Mouse (Mus musculus) kidney, postnatal 14 days (tissue): ENCODE results near the gene Sntg2.
A peak's percentile ranks its signal among the peaks of the same experiment; 100 is the strongest.

Source experiments
- DNase-seq: peaks from one replicate; pipeline ENCODE4 v3.0.0; 2022; ENCODE audit warnings: mixed read lengths

Gene Sntg2

DNA sequence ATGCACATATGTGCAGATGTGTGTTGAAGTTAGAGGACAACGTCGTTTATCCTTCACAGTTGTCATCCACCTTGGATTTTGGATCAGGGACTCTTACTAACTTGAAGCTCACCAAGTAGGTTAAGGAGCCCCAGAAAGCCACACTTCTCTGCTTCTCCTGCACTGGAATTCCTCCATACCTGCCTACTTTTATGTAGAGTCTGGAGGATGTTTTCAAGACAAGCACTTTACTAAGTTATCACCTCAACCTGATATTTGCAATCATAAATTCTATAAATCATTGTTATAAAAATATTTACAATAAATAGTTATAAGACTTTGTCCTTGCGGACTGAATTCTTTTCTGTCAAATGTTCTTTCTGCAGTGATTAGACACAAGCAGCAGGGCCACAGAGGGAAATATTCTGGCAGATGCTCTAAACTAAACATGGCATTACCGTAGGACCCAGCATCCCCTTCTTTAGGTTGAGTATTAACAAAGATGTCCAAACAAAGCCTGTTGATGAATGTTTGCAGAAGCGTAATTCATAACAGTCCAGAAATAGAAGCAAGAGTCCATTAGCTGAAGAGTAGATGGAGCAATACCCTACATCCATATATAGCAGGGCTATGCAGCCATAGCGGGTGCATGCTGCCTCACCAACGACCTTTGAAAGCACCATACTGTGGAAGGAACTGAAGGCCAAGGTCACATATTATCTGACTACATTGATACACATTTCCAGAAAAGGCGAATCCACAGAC, 100.8 kb downstream of the Sntg2 start:
- DNase-seq: no peak

DNA sequence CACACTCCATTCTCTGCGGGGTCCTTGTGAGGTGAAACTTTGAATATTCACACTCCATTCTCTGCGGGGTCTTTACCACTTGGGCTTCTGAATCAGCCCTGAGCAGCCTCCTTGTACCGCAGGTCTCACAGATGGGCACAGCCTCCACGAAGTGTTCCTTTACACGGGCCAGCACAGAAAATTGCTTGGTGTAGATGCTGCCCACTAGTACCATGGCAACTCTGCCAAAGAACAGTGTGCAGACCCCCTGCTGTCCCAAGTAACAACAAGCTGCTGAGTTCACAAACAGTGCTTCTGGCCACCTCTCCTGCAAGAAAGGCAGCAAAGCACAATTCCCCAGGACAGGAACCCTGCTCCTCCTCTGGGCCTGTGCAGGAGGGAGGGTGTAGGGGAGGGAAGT, 109.0 kb downstream of the Sntg2 start:
- no peak for DNase-seq

DNA sequence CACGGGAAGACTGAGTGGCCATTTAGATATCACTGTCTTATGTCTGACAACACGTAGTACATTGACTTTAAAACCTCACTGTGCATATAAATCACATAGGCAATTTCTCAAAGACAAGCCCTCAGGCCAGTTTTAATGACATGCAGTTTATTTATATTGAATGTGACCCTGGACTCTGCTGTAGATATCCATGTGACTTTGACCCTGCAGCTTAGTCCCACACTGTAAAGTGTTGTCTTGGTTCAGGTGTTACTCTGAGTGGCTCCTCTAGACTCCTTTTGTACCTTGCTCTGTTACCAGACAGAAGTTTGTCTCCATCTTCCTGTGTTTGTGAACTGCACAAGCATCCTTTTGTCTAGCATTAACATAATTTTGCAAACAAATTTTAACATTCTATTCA, 112.0 kb downstream of the Sntg2 start:
- DNase-seq: no peak

DNA sequence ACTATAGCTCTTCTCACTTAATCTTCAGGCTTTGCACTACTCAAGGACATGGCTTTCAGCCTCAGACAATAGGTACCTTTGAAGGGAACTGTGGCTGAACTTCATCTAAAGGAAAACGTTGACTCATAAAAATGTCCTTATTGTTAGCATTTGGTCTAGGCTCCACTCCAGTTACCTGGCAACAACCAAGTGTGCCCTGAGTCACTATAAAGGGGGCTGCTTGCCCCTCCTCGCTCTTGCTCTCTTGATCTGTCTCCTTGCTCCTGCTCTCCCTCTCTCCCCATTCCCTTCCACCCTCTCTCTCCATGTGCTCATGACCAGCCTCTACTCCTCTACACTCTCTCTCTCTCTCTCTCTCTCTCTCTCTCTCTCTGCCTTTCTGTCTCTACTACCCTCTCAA, 114.5 kb downstream of the Sntg2 start:
- DNase-seq: no peak

DNA sequence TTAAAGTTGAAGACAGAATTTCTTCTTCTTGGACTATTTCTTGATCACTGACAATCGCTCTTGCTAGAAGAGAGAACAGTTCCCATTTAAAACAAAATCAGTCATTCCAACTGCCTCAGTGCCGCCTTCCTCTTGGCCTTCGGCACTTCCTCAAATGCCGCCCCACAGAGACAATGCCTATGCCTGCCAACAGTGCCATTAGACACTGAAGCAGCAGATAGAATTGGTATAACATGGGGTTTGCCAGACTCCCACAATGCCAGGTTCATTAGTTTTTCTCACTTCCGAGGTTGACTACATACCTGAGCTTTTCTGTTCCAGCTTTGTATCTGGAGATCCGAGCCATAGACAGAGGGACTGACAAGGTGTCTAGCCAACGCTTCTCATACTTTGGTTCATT, 115.5 kb downstream of the Sntg2 start:
- DNase-seq: no peak

DNA sequence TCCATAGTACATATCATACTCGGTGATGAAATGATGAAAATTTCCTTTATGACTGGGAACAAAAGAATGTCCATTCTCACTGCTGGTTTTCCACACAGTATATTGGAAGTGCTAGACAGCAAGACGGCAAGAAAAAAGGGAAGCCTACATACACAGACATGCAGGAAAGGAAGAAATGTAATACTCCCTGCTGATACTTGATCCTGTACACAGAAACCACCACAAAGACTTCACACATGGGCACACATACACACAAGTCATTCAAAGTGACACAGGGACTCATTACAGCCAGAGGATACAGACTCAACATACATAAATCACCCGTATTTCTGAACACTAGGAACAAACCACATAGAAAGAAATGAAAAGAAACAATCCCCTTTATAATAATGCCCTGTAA, 117.0 kb downstream of the Sntg2 start:
- no peak for DNase-seq

DNA sequence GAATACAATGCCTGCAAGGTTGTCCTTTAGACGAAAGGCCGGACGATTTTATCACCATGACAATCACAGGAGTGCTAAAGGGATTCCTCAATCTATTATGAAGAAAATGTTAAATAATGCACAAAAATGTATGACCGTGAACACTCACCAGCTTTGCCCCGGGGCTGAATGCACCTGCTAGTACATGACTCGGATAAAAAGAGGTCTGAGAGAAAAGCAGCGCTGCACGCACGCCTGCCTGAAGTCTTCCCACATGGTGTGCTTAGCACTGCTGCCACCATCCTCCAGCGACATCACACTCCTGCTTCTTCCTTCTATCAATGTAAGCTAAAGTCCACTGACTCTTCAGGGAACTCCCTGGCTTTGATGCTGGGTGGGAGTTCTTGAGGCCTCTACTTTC, 118.6 kb downstream of the Sntg2 start:
- no peak for DNase-seq

DNA sequence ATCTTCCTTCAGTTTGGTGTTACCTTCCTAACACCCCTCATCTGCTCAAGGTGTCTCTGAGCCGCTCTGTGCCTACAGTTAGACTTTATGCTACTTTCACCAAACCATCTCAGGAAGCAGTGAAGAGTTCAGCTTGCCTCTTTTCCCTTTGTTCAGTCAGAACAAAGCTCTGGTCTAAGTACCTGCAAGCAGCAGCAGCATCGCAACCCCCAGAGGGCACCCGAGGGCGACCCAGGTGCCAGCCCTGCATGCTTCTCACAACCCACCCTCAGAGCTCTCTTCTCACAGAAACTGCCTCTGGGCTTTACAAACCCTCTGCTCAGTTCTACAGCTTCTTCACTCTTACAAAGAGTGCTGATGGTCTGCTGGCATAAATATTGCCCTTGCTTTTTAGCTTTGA, 120.8 kb downstream of the Sntg2 start:
- no peak for DNase-seq

DNA sequence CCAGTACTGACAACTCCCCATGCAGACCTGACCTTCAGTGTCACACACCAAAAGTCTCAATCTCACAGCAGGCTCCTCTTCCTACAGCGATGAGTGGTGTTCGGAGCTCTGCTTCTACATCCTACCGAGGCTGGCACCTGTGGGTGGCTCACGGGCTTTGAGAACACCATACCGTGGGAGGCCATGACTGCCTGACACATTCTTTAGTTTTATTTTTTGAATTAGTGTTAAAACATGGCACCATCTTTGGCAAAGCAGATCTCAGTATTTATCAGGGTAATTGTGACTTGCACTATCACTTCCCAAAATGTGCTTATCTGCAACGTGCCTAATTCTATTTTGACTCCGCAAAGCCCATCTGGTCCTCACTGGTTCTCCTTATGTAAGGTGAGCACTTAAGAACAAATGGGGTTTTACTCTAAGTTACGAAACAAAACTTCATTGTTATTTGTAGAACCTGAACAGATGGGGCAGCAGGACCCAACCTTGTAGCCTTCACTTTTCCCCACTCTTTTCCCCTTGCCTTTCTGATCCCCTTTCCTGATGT, 121.8 kb downstream of the Sntg2 start:
- no peak for DNase-seq

DNA sequence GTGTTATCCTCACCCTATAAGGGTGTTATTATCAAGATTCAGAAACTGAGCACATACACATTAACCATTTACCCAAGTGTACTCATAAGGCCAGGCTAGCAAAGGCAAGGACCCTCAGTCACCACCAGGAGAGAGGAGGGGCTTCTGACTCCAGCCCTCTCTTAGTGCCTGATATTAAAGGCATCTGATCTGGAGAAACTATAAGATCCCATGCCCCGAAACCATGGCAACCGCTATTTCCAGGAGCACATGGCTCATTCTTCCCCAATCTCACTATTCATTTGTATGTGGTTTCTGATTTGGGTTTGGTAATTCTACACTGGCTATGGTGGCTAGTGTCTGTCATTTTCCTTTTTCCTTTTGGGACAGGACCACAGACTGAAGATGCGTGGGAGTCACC, 124.1 kb downstream of the Sntg2 start:
- DNase-seq: no peak

DNA sequence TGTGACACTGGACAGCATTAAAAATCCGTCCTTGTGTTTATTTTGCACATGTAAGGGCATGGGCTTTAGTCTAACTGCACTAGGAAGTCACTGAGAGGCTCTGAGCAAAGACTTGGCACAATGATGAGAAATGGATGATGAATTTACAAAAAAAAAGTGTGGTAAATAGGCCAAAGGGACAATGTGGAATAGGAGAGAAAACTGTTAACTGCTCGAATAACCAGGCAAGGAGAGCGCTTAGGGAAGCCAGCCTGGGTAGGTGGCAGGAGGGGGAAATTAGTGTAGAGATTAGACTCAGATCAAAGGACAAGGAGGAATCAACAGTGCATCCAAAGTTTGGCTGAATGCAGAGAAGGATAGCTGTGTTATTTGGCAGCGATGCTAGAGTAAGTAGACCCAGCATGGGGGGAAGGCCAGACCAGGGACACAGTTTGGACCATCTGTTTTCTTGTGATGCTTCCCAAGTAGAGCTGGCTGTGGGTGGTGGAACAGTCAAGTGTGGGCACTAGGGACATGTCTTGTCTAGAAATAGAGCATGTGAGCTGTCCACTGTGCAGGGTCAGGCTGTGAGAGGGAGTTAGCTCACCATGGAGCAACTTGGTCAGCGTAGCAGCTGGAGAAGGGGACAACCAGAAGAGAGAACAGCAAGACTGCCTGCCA, 126.8 kb downstream of the Sntg2 start:
- DNase-seq: peak; percentile 4

DNA sequence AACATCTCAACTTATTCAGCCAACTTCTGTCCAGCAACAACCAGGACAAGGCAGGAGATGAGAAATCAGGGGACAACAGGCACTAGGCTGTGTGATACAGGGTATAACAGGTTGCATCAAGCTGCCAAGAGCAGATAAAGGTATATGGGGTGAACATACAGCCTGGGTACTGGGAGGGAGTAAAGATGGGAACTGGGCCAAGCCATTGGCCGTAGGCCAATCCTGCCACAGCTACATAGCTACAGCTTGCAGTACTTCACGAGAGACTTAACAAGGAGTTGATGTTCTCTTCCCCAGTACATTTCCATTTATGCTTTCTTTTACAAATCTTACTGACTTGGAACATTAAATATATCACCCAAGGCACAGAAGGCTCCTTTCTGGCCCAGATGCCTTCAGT, 129.0 kb downstream of the Sntg2 start:
- DNase-seq: peak; percentile 47

DNA sequence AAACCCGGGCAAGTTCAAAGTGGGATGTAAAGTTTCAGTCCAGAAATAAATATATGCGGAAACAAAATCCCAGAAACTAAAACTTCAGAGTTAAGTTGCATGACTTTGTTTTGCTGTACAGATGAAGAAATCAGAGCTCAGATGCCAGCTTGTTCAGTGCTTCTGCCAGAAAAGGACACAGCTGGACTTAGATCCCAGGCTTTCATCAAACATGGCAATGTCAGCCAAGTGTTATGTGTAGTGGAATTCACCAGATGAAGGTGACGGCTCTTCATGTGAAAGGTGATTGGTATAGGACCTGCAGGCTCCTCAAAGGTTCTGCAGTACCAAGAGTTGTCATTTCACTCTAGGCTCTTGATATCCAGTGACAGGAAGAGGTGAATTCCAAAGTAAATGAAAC, 132.3 kb downstream of the Sntg2 start:
- no peak for DNase-seq

DNA sequence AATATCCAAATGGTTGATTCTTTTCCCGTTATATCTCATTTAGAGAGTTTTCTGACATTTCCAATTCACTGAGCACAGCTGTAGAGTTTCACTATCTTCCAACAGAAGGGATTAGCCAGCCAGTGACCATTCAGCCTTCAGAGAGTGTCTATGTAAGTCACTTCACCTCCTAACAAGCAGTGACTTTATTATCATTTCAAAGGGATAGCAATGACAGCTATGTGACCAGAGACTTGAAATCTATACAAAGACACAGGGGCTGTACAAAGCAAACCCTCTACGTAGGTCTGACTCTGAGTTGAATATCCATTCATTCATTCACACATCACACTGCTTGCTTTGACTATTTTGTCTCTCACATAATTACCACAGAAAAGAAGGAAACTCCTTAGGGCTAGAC, 138.2 kb downstream of the Sntg2 start:
- no peak for DNase-seq

DNA sequence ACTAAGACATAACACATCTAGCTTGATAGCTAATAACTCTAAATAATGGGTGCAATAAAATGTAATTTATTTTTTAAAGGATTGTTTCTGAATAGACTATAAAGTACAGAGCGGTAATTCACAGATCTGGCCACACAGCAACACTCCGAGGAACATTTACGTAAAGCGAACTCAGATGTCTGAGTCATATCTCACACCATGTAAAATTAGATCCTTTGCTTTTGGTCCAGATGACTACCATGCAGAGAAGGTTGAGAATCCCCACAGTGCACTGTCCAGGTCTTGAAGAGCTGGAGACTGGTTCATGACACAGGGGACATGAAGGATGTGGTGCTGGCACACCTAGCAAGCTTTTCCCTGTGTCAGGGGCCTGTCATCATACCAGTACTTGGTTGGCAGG, 145.2 kb downstream of the Sntg2 start:
- no peak for DNase-seq

DNA sequence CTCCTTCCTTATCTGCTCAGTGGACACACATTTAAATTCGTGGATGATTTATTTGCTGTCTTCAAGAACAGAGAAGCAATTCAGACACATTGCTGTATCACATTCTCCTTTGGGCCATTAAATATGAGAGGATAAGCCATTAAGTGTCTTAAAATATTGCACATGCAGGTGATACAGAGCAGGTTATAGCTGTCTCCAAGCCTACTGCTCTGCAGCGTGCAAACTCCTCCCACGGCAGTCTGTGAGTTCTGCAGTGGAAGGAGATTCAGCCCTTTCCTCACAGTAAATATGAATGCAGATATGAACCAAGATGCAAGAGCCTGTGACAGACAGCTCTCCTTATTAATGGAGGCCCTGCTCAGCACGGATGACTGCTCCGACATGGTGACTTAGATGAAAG, 146.9 kb downstream of the Sntg2 start:
- no peak for DNase-seq

DNA sequence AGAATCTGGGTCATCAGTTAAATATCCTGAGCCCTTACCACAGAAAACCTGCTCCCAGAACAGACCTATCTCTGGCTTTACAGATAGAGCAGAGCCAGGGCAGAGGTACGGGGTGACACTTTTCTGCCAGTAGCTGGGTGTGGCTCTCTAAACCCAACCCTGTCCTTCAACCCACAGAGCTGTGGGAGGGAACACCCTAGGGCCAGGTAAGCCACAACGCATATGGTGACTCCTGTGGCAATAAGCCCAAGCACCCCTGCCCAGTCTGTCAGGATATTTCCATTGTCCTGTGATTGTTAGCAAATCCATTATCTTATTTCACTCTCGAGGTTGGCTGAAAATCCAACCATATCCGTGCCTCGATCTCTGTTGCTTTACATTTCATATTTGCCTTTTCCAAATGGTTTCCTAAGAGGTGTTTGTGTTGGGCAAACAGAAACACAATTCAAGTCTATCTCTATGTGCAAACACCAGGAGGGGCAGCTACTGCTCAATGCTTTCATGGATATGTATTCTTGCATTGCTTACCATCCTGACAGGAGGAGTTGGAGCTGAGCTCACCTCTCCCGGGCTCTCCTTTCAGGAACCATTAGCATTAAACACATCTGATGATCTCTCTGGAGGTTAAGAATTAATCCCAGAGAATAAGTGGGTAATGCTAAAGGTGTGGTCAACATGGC, 156.3 kb downstream of the Sntg2 start:
- DNase-seq: no peak

DNA sequence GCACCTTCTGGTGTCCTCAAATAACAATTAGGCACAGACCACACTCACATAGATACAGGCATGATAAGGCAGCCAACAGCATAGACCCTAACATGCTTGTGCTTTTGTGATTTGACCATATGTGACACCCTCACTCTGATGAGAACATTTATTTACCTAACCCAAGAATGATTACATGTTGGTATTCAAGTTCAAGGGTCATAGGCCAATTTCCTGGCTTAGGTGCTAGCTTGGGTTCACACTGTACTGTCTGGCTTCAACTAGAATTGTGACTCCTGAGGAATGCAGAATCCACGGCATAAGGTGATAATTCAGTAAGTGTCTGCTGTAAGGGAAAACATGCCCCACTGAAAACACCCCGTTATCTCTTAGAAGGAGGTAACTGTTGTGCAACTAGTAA, 158.4 kb downstream of the Sntg2 start:
- DNase-seq: no peak

DNA sequence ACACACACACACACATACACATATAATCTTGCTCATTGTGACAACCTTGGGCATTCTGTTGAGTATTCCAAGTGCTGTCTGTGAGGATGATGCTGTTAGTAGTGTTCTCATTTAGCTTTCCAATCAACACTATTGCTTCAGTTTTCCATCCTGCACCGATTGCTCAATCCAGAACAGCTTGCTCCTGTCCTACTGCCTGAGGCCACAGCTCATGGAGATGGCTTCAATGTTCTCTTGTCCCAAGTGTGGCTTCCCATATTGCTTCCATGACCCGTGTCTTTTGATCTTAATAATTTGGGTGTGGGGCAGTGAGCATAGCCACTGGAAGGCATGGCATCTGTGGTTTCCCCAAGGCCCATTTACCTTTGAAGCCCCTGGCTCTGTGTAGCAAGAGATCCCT, 162.8 kb downstream of the Sntg2 start:
- no peak for DNase-seq

DNA sequence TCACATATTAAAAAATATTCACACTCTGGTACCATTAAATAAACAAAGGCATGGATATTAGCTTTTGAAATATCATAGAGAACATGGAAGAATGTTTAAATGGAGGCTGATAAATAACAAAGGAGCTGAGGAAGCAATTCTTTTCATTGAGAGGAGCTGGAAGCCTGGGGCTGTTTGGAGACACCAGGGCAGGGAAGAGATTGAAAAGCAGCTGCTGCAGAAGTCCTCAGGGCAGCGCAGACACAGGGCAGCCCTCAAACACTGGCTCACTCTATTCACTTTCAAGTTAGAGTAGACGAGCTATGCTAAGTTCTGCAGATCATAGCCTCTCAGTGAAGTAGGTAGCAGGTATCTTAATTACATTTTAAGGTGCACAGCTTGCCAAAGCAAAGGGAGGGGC, 164.6 kb downstream of the Sntg2 start:
- DNase-seq: no peak

DNA sequence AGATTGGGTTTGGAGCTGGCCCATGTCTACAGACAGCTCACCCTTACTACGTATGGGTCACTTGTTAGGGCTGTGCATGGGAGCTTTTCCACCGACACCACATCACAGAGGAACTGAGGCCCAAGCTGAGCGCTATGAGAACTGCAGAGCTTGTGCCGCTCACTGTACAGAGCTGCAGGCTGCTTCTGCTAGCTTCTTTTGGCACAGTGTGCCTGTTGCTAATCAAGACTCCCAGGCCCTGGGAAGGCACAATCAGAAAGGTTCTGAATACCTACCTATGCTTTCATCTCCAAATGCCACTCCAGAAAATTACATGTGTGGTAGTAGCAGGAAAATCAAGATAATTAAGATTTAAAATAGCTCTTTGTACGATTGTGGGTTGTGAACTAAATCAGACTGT, 165.1 kb downstream of the Sntg2 start:
- no peak for DNase-seq

DNA sequence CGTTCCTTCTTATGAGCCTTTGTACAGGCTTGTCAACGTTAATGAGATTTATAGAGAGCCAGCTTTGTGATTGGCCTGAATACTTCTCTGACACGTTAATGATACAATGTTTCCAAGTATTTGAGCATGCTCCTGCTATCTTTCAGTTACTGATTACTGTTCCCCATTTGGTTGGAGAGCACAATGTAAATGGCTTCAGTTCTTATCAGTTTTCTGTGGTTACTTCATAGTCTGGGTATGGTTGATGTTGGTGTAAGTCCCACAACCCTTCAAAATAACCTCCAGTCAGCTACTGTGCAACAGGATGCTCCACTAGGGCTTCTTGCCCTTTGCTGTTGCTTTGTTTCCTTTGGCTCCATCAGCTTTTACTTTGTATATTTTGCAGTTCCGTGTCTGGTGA, 168.7 kb downstream of the Sntg2 start:
- DNase-seq: peak; percentile 2

DNA sequence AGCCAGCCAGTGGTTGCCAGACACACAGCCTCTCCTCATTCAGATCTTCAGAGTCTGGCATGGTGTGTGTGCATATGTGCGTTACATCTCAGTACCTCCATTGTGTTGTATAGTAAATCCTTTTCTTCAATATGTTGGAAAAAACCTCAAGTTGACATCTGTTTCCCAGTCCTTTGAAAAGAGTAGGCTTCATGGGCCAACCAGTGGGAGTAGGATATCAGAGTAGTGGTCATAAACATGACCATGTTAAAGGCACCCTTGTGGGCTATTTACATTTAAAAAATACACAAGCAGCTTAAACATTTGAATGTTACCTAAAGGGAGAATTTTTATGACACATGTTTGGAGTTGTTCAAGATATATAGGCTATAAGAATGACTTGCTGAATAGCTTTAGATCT, 170.4 kb downstream of the Sntg2 start:
- no peak for DNase-seq

DNA sequence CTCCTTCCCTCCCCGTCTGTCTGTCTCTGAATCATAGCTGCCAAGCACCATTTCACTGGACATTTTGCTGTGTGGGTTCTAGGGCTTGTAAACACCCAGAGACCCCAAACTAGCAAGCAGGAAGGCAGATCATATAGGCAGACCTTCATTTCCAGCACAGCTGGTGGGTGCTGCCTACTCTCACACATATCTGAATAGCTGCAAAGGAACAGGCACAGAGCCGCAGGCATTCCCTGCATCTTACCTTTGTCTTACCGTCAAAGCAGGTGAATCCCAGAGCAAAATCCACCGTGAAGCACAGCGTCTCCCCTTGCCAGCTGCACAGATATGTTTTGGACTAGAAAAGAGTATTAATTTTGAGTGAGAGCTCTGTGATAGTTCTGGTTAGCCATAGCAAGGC, 172.1 kb downstream of the Sntg2 start:
- no peak for DNase-seq
